Mouse (Mus musculus) hindbrain, embryonic 15.5 days (tissue): ENCODE data around the gene Arhgap32. TPM values are rescaled to one million over a fixed set of nuclear protein-coding genes. Genes with fewer than 3 reads are reported as not detected.

Experiments
- ATAC-seq: fragments of 200-750 bp; cut with Nextera tagmentation; 2 replicates; pipeline ENCODE4 v1.8.0; 2017; ENCODE audit warnings: low read depth, moderate number of reproducible peaks, moderate TSS enrichment; ENCODE audit not compliant: low FRiP score
- H3K27ac ChIP-seq: fragments of 300-500 bp; sonication (generic); replicated peaks from 2 replicates; pipeline ENCODE4 v1.5.1; 2015; ENCODE audit warnings: mild to moderate bottlenecking, inconsistent platforms
- H3K27me3 ChIP-seq: fragments of 300-500 bp; sonication (generic); 2 replicates; pipeline ENCODE4 v1.6.1; 2015; ENCODE audit warnings: control low read depth, inconsistent platforms
- H3K36me3 ChIP-seq: fragments of 300-500 bp; sonication (generic); 2 replicates; pipeline ENCODE4 v1.6.1; 2015; ENCODE audit warnings: control low read depth, inconsistent platforms
- H3K4me1 ChIP-seq: fragments of 300-500 bp; sonication (generic); replicated peaks from 2 replicates; pipeline ENCODE4 v1.6.1; 2015; ENCODE audit warnings: control low read depth, inconsistent platforms
- H3K4me2 ChIP-seq: fragments of 300-500 bp; sonication (generic); 2 replicates; pipeline ENCODE4 v1.6.1; 2015; ENCODE audit warnings: moderate library complexity, mild to moderate bottlenecking, inconsistent platforms
- H3K4me3 ChIP-seq: fragments of 300-500 bp; sonication (generic); 2 replicates; pipeline ENCODE4 v1.5.1; 2015; ENCODE audit warnings: mild to moderate bottlenecking, inconsistent platforms
- H3K9ac ChIP-seq: fragments of 300-500 bp; sonication (generic); 2 replicates; pipeline ENCODE4 v1.6.1; 2015; ENCODE audit warnings: inconsistent platforms
- H3K9me3 ChIP-seq: fragments of 300-500 bp; sonication (generic); 2 replicates; pipeline ENCODE4 v1.6.1; 2016; ENCODE audit warnings: control low read depth, inconsistent platforms
- WGBS: fragments of 180-500 bp; shearing (Covaris S2); methylation state at CpG from one replicate; pipeline ENCODE4 v1.1.7; 2015; 5-methylcytosine and 5-hydroxymethylcytosine counted together
- polyA plus RNA-seq: library from polyadenylated mRNA; unstranded; fragments of >200 nt; fragmentation: Nextera tagmentation; extraction: Ambion mirVana; gene quantifications from 2 replicates; pipeline ENCODE4 v1.2.1, GENCODE M21; 2015

Arhgap32 gene
- polyA plus RNA-seq, 1 experiment from 2014 or later, result 13.5 TPM

DNA sequence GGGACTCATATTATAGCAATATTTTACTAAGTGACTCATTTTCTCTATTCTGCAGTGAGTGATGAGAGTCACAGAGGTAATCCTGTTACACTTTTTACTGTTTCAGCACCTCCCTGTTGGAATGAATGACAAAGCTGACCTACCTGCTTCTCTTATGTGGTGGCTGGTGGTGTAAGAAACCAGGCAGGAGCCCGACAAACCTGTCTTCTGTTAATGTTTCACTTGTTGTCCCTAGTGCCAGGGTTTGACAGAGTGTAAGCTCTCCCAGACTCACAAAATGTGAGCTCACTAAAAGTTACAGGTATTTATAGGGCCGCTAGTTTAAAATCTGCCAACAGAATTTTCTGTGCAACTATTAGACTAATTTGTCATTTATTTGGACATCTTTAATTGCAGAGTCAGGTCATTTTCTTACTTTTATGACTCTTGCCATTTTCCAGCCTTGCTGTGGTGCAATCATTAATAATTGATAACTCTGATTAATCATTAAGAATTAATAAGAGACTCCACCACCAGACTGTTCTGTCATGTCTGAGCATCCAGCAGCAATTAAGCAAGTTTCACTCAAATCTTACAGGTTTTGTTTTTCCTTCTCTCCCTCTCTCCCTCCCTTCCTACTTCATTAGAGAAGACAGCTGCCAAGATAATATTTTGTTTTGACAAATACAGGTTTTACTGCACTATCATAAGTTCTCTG lies 127.1 kb downstream of the Arhgap32 start:
- H3K9me3 ChIP-seq, result no peaks in the 10 kb centered on the region
- H3K9ac ChIP-seq, result no peak overlapping the region
- H3K4me3 ChIP-seq, result no peak overlapping the region
- no peak overlapping the region for H3K27ac ChIP-seq
- H3K4me2 ChIP-seq, result no peak overlapping the region
- H3K27me3 ChIP-seq, result no peaks in the 10 kb centered on the region
- no peaks in the 10 kb centered on the region; the same call in none of the 2 replicates for H3K4me1 ChIP-seq
- WGBS, result 77% methylated on average over 2 of the region's 2 CpGs
- ATAC-seq, result no peak
- peaks cover 6% of the 10 kb centered on the region; the same call in 1 of the 2 replicates for H3K36me3 ChIP-seq

DNA sequence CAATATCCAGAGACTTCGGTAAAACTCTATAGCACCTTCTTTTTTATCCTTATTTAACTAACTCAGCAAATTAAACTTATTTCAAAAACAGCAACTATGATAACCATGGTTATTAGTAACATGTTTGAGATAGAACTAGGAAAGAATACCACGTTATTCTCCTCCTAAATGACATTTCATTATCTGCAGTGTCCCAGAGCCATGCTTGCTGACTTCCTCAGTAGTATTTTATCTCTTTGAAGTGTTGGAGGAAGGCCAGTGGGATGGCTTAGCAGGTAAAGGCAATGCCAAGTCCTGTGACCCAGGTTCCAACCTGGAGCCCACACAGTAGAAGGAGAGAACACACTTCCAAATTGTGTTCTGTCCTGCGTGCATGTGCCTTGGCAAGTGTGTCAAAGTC lies 129.3 kb downstream of the Arhgap32 start:
- WGBS, result 89% methylated on average over 3 of the region's 3 CpGs

DNA sequence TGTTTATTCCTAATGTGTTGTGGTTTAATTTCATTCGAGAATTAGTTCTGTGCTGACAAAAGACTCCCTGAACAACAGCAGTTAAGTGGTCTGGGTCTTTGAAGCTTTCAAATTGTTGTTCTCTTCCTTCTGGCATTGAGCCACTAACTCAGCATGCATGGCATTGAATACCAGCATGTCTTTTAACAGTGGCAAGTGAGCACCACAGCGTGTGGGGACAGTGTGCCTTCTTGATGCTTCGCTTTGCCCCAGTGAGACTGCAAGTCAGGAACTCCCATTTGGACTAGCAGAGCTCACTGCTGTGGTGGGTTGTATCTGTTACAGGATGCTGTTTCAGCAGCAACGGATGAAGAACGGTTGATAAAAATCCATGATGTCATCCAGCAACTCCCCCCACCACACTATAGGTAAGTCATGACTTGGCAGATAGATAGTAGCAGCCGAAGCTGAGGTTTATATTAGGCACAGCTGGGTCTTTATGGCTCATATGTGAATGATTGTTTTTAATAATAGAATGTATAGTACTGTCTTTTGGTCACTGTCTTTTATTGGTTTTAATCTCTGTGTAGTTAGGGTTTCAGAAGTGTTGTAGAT lies 130.3 kb downstream of the Arhgap32 start:
- H3K27ac ChIP-seq, result no peak overlapping the region
- H3K9me3 ChIP-seq, result no peaks in the 10 kb centered on the region
- no peaks in the 10 kb centered on the region; the same call in none of the 2 replicates for H3K4me1 ChIP-seq
- no peak overlapping the region for H3K4me2 ChIP-seq
- H3K9ac ChIP-seq, result no peak overlapping the region
- no peak overlapping the region for H3K4me3 ChIP-seq
- H3K36me3 ChIP-seq, result peaks cover 23% of the 10 kb centered on the region
- WGBS, result 35% methylated on average over 6 of the region's 6 CpGs
- ATAC-seq, result peak; percentile 59; the same call in 1 of the 2 replicates
- H3K27me3 ChIP-seq, result no peaks in the 10 kb centered on the region

More for the DNA sequence above, 129.3 kb downstream of the Arhgap32 start:
- H3K9ac ChIP-seq, result no peak overlapping the region
- H3K27me3 ChIP-seq, result no peaks in the 10 kb centered on the region
- ATAC-seq, result no peak
- H3K4me3 ChIP-seq, result no peak overlapping the region
- H3K9me3 ChIP-seq, result no peaks in the 10 kb centered on the region
- no peaks in the 10 kb centered on the region; the same call in none of the 2 replicates for H3K4me1 ChIP-seq
- no peak overlapping the region for H3K4me2 ChIP-seq
- peaks cover 15% of the 10 kb centered on the region; the same call in 1 of the 2 replicates for H3K36me3 ChIP-seq
- no peak overlapping the region for H3K27ac ChIP-seq

DNA sequence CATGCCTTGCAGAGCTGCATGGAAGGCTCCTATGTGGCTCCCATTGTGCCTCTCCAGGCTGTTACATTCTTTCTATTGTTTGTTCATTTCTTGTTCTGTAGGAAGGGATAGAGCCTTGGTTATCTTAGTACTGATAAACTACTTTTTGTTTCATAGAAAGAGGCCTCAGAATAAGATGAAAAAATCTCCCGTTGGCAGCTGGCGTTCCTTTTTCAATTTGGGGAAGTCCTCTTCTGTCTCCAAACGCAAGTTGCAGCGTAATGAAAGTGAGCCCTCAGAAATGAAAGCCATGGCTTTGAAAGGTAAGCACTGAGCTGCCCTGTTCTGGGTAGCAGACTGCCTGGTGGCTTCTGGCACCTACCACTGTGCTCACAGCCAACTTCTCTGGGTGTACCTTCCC lies 134.6 kb downstream of the Arhgap32 start:
- H3K4me3 ChIP-seq, result no peak overlapping the region
- no peak for ATAC-seq
- H3K27me3 ChIP-seq, result no peaks in the 10 kb centered on the region
- H3K27ac ChIP-seq, result no peak overlapping the region
- H3K9ac ChIP-seq, result no peak overlapping the region
- no peaks in the 10 kb centered on the region for H3K9me3 ChIP-seq
- no peaks in the 10 kb centered on the region; the same call in 1 of the 2 replicates for H3K4me1 ChIP-seq
- no peak overlapping the region for H3K4me2 ChIP-seq
- 85% methylated on average over 4 of the region's 4 CpGs for WGBS
- peaks cover 44% of the 10 kb centered on the region for H3K36me3 ChIP-seq

DNA sequence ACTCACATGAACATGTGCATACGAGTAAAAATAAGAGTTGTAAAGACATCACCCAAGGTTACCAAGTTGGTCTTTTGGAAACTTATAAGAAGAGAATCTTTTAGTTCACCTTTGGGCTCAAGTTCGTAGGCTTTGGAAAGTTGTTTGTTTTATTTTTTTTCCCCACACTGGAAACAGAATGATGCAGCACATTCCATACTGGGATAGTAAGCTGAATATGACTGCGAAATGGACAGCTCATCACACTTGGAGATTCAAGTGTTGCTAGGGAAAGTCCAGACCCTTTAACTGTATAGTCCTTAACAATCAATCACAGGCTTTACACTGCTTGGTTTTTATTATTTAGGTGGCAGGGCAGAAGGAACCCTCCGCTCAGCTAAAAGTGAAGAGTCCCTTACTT lies 137.8 kb downstream of the Arhgap32 start:
- H3K9ac ChIP-seq, result no peak overlapping the region
- H3K27ac ChIP-seq, result no peak overlapping the region
- H3K9me3 ChIP-seq, result no peaks in the 10 kb centered on the region
- no peak for ATAC-seq
- no peak overlapping the region for H3K4me2 ChIP-seq
- H3K36me3 ChIP-seq, result peaks cover 59% of the 10 kb centered on the region
- 93% methylated on average over 4 of the region's 4 CpGs for WGBS
- no peak overlapping the region for H3K4me3 ChIP-seq
- no peaks in the 10 kb centered on the region for H3K4me1 ChIP-seq
- H3K27me3 ChIP-seq, result no peaks in the 10 kb centered on the region

DNA sequence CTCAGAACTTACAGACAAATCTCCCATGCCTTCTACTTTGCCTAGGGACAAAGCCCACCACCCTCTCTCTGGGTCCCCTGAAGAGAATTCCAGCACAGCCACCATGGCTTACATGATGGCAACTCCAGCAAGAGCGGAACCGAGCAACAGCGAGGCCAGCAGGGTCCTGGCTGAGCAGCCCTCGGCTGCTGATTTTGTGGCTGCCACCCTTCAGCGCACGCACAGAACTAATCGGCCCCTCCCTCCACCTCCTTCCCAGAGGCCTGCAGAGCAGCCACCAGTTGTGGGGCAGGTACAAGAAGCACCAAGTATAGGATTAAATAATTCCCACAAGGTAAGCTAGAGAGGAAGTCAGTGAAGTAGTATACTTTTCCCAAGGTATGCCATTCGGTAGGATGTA lies 141.4 kb downstream of the Arhgap32 start:
- no peak overlapping the region for H3K4me3 ChIP-seq
- ATAC-seq, result no peak
- no peaks in the 10 kb centered on the region for H3K27me3 ChIP-seq
- peaks cover 59% of the 10 kb centered on the region for H3K36me3 ChIP-seq
- no peaks in the 10 kb centered on the region for H3K9me3 ChIP-seq
- H3K4me1 ChIP-seq, result no peaks in the 10 kb centered on the region
- no peak overlapping the region for H3K27ac ChIP-seq
- no peak overlapping the region for H3K9ac ChIP-seq
- no peak overlapping the region for H3K4me2 ChIP-seq
- WGBS, result 77% methylated on average over 8 of the region's 8 CpGs

DNA sequence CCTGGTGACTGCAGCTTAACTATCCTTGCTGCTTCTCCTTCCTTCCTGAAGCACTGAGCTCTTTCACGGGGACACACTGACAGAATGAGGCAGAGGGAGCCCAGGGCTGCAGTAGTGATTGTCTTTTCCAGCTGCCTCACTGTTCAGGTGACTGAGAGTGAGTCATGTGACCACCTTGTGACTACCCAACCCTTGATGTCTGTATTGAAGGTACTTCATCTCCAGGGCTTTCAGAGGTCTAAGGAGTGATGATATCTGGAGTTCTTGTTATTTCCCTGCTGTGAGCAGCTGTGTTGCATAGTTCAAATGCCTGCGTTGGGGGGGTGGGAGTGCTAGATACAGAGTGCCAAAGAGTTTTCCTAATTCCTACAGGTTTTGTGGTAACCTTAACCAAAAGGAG lies 141.9 kb downstream of the Arhgap32 start:
- WGBS, result 68% methylated on average over 2 of the region's 2 CpGs
- H3K4me1 ChIP-seq, result no peaks in the 10 kb centered on the region
- no peaks in the 10 kb centered on the region for H3K27me3 ChIP-seq
- H3K4me3 ChIP-seq, result no peak overlapping the region
- no peak overlapping the region for H3K27ac ChIP-seq
- H3K4me2 ChIP-seq, result no peak overlapping the region
- no peaks in the 10 kb centered on the region for H3K9me3 ChIP-seq
- H3K36me3 ChIP-seq, result peaks cover 59% of the 10 kb centered on the region
- no peak for ATAC-seq
- H3K9ac ChIP-seq, result no peak overlapping the region

DNA sequence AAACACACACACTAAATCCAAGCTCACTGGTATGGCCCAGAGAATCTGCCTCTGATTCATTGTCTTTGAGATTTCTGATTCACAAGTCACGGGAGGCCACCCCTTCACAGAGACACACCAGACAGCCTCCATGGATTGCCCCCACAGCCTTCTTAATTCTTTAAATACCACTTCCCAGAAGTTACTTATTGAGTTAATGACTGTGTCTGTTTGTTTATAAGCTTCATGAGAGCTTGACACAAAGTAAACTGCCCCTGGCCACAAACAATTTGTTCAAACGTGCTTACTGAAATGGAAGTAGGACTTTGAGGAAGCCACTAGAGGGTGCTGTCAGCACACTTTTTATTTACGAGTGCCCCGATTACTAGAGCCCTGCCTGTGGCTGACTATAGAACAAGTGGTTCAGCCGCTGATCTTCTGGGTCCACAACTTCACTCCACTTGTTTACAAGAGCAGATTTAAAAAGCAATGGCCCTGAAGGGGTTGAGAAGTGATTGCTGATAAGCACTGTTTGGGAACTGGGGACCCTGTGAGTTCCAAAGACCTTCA lies 156.0 kb downstream of the Arhgap32 start:
- Histone ChIP-seq H3K27ac (no peak overlapping the region), H3K36me3 (no peaks in the 10 kb centered on the region), H3K4me3 (no peak overlapping the region), H3K4me1 (no peaks in the 10 kb centered on the region), H3K9me3 (no peaks in the 10 kb centered on the region), H3K4me2 (no peak overlapping the region), H3K9ac (no peak overlapping the region), H3K27me3 (no peaks in the 10 kb centered on the region; the same call in 1 of the 2 replicates)
- no peak for ATAC-seq
- WGBS, result 17% methylated on average over 5 of the region's 5 CpGs

DNA sequence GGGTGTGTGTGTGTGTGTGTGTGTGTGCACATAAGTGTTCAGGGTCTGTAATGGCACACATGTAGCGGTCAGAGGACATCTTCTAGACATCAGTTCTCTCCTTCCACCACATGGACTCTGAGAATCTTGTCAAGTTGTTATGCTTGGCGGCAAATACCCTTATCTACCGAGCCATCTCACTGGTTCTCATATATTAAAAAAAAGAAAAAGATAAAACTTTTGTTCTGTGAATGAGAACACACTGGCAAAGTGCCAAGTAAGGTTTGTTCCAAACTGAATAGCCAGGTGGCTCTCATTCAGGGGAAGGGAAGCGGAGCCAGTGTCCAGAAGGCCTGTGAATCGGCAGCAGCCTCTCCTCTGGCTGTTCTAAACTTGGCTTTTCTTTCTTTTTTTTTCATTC lies 162.1 kb downstream of the Arhgap32 start:
- no peaks in the 10 kb centered on the region for H3K36me3 ChIP-seq
- H3K4me1 ChIP-seq, result no peaks in the 10 kb centered on the region
- no peak overlapping the region for H3K4me3 ChIP-seq
- no peak for ATAC-seq
- WGBS, result 80% methylated on average over 5 of the region's 5 CpGs
- no peak overlapping the region for H3K27ac ChIP-seq
- H3K27me3 ChIP-seq, result no peaks in the 10 kb centered on the region; the same call in 1 of the 2 replicates
- H3K9ac ChIP-seq, result no peak overlapping the region
- no peaks in the 10 kb centered on the region for H3K9me3 ChIP-seq
- H3K4me2 ChIP-seq, result no peak overlapping the region

DNA sequence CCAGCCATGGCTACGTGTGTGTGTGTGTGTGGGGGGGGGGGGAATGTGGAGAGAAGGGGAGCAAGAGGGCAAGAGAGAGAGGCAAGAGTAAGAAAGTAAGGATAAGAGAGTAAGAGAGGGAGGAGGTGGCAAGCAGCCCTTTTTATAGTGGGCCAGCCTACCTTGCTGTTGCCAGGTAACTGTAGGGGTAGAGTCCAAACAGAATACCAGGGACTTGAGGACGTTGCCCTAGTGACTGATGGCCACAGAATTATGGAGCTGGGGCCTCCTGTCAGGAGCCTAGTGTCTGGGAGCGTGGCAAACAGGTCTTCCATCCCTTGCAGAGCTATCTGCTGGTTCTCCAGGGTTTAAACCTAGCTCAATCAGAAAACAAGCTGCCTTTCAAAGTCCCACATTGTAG lies 163.9 kb downstream of the Arhgap32 start:
- Histone ChIP-seq H3K4me1 (no peaks in the 10 kb centered on the region), H3K27me3 (no peaks in the 10 kb centered on the region), H3K9me3 (no peaks in the 10 kb centered on the region), H3K27ac (no peak overlapping the region), H3K9ac (no peak overlapping the region), H3K4me2 (no peak overlapping the region), H3K36me3 (no peaks in the 10 kb centered on the region), H3K4me3 (no peak overlapping the region)
- ATAC-seq, result no peak
- 53% methylated on average over 3 of the region's 3 CpGs for WGBS

DNA sequence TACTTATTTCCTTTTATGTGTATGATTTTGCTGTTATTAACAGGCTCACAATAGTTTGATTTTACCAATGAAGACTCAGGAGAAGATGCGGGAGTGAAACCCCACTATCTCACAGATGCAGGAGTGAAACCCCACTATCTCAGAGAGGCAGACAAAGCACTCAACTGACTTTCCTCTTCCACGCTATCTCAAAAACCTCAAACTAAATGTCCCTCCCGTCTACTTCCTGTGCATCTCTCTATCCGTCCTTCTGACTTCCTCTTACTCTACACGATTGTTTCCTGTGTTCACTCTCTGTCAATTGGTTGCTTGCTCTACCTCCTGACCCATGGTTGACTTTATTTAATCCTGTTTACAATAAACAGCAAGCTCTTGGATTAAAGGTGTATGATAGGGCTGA lies 164.5 kb downstream of the Arhgap32 start:
- no peak for ATAC-seq
- no peaks in the 10 kb centered on the region for H3K4me1 ChIP-seq
- H3K27me3 ChIP-seq, result no peaks in the 10 kb centered on the region
- no peak overlapping the region for H3K4me3 ChIP-seq
- H3K4me2 ChIP-seq, result no peak overlapping the region
- H3K27ac ChIP-seq, result no peak overlapping the region
- H3K9ac ChIP-seq, result no peak overlapping the region
- no peaks in the 10 kb centered on the region for H3K36me3 ChIP-seq
- 90% methylated on average over 5 of the region's 5 CpGs for WGBS
- no peaks in the 10 kb centered on the region for H3K9me3 ChIP-seq

DNA sequence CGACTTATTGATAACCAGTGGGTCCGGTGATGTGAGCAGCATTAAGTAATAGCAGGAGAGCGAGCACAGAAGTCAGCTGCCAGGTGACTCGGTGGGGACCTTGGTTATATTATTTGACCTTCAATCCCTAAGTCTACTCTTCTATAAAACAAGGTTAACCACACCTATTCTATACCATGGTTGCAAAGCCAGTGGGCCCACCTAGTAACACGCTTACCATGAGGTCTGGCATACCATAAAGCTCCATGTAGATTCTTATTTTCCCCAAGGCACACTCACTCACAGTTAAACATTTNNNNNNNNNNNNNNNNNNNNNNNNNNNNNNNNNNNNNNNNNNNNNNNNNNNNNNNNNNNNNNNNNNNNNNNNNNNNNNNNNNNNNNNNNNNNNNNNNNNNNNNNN lies 167.7 kb downstream of the Arhgap32 start:
- Histone ChIP-seq H3K4me3 (no peak overlapping the region), H3K9ac (no peak overlapping the region), H3K4me2 (no peak overlapping the region), H3K36me3 (no peaks in the 10 kb centered on the region), H3K27me3 (no peaks in the 10 kb centered on the region), H3K9me3 (no peaks in the 10 kb centered on the region), H3K4me1 (no peaks in the 10 kb centered on the region), H3K27ac (no peak overlapping the region)
- 89% methylated on average over 5 of the region's 5 CpGs for WGBS
- ATAC-seq, result no peak
